Mouse (Mus musculus) liver, embryonic 12.5 days (tissue): Measurements from ENCODE around the gene Pdlim5. TPM values are rescaled to one million over a fixed set of nuclear protein-coding genes. Genes with fewer than 3 reads are reported as not detected.

Experiments used
- ATAC-seq: fragments of 200-750 bp; cut with Nextera tagmentation; 2 replicates; pipeline ENCODE4 v1.8.0; 2017; ENCODE audit warnings: moderate number of reproducible peaks, mild to moderate bottlenecking, moderate library complexity
- H3K27ac ChIP-seq: fragments of 300-500 bp; sonication (generic); 2 replicates; pipeline ENCODE4 v1.5.1; 2016; ENCODE audit warnings: mild to moderate bottlenecking
- H3K27me3 ChIP-seq: fragments of 300-500 bp; sonication (generic); replicated peaks from 2 replicates; pipeline ENCODE4 v1.6.1; 2016; ENCODE audit warnings: mild to moderate bottlenecking, moderate library complexity
- H3K36me3 ChIP-seq: fragments of 300-500 bp; sonication (generic); 2 replicates; pipeline ENCODE4 v1.6.1; 2016; ENCODE audit warnings: mild to moderate bottlenecking, moderate library complexity
- H3K4me1 ChIP-seq: fragments of 300-500 bp; sonication (generic); 2 replicates; pipeline ENCODE4 v1.6.1; 2016
- H3K4me2 ChIP-seq: fragments of 300-500 bp; sonication (generic); 2 replicates; pipeline ENCODE4 v1.6.1; 2016; ENCODE audit warnings: mild to moderate bottlenecking, moderate library complexity
- H3K4me3 ChIP-seq: fragments of 300-500 bp; sonication (generic); 2 replicates; pipeline ENCODE4 v1.5.1; 2016; ENCODE audit warnings: mild to moderate bottlenecking, moderate library complexity
- H3K9ac ChIP-seq: fragments of 300-500 bp; sonication (generic); 2 replicates; pipeline ENCODE4 v1.6.1; 2016; ENCODE audit warnings: mild to moderate bottlenecking, moderate library complexity
- H3K9me3 ChIP-seq: fragments of 300-500 bp; sonication (generic); replicated peaks from 2 replicates; pipeline ENCODE4 v1.6.1; 2016; ENCODE audit warnings: mild to moderate bottlenecking, moderate library complexity
- WGBS: fragments of 180-500 bp; shearing (Covaris S2); methylation state at CpG from one replicate; pipeline ENCODE4 v1.1.7; 2016; ENCODE audit not compliant: insufficient replicate concordance; 5-methylcytosine and 5-hydroxymethylcytosine counted together
- polyA plus RNA-seq: library from polyadenylated mRNA; unstranded; fragments of >200 nt; fragmentation: Nextera tagmentation; extraction: Ambion mirVana; gene quantifications from 2 replicates; pipeline ENCODE4 v1.2.1, GENCODE M21; 2016

The Pdlim5 gene
- polyA plus RNA-seq, 1 experiment from 2014 or later, result 16.8 TPM

GRCm38 (mm10) chr3:142353218-142353617 is 42.3 kb downstream of the Pdlim5 start:
- ATAC-seq, result no peak
- Histone ChIP-seq H3K4me2 (no peak overlapping the region), H3K9ac (no peak overlapping the region), H3K27me3 (no peaks in the 10 kb centered on the region), H3K4me1 (peaks cover 4% of the 10 kb centered on the region; the same call in 1 of the 2 replicates), H3K4me3 (no peak overlapping the region), H3K27ac (no peak overlapping the region), H3K36me3 (peaks cover 12% of the 10 kb centered on the region), H3K9me3 (no peaks in the 10 kb centered on the region)
- 38% methylated on average over 1 of the region's 1 CpGs for WGBS

DNA sequence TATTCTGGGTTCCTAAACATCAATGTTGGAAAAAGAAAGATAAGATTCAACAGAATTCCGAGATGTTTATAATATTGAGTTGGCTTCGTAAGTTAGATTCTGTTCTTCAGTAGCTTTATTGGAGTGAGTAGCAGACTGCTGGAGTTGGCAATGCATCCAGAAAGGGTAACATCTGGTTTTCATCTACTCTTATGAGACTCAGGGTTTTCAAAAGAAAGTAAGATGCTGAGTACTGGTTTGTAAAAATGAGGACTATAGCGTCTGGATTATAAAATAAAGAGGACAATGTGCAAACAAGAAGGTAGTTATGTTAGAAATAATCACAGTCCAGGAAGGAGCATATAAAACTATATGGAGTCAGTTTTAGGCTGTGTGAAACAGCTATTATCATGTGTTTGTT is 45.0 kb downstream of the Pdlim5 start:
- H3K4me3 ChIP-seq, result no peak overlapping the region
- H3K4me1 ChIP-seq, result no peaks in the 10 kb centered on the region
- peaks cover 15% of the 10 kb centered on the region for H3K36me3 ChIP-seq
- no peak overlapping the region for H3K4me2 ChIP-seq
- 73% methylated on average over 3 of the region's 3 CpGs for WGBS
- H3K27ac ChIP-seq, result no peak overlapping the region
- no peak for ATAC-seq
- H3K9ac ChIP-seq, result no peak overlapping the region
- H3K27me3 ChIP-seq, result no peaks in the 10 kb centered on the region
- H3K9me3 ChIP-seq, result no peaks in the 10 kb centered on the region

DNA sequence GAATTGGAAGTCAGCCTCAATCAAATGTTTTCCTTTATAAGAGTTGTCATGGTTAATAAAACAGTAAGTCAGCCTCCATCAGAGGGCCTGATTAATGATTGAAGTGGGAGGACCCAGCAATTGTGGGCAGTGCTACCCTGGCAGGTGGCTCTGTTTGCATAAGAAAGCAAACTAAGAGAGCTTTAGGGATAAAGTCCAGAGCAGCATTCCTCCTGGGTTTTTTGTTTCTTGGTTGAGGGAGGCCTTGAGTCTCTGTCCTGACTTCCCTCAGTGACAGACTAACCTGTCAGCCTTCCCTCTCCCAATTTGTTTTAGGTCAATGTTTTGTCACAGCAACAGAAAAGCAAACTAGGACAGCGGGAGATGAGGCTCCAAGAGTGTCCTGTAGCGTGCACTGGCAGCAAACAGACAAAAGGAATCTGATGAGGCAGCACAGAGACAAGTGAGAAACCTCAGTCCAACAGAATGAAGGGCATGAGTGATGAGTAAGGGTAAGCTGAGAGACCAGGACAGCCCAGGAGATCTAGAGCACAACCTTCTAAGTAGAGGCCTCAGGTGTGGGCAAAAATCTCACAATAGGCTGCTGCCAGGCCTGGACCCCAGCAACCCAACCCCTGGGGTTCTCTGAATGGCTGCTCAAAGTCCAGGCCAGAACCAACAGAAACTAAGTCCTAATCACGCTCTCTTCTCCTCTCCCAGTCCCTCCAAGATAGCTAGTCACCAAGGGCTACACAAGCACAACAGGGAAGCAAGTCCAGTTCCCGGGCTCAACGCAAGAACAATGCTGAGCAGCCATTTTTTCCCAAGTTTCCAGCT is 46.5 kb downstream of the Pdlim5 start:
- no peak for ATAC-seq
- H3K4me3 ChIP-seq, result no peak overlapping the region

DNA sequence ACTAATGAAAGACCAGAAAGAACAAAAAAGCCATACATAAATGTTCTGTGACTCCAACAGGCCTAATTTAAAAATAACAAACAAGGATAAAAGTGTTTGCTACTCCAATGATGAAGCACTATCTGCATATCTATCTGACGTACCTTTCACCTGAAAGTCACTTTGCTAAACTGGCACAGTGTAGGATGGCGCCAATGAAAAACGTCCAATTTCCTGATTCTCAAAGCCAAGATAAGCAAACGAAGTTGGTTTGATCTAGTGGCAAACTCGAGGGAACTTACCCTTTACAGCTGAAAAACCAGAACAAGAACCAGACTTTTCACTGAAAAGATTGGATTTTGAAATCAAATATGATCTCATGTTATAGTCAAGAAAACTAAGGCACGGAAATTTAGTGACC is 49.2 kb downstream of the Pdlim5 start:
- 60% methylated on average over 6 of the region's 6 CpGs for WGBS
- no peaks in the 10 kb centered on the region for H3K27me3 ChIP-seq
- no peaks in the 10 kb centered on the region for H3K9me3 ChIP-seq
- peaks cover 15% of the 10 kb centered on the region for H3K36me3 ChIP-seq
- H3K4me3 ChIP-seq, result no peak overlapping the region
- no peak overlapping the region for H3K27ac ChIP-seq
- ATAC-seq, result no peak
- H3K4me1 ChIP-seq, result no peaks in the 10 kb centered on the region
- no peak overlapping the region for H3K9ac ChIP-seq
- no peak overlapping the region for H3K4me2 ChIP-seq

More for the DNA sequence above, 46.5 kb downstream of the Pdlim5 start:
- Histone ChIP-seq H3K27me3 (no peaks in the 10 kb centered on the region), H3K27ac (0 out of 2 replicates have a peak overlapping the region, but pooled peaks have one; percentile 7), H3K9ac (no peak overlapping the region), H3K9me3 (no peaks in the 10 kb centered on the region), H3K4me2 (no peak overlapping the region), H3K4me1 (no peaks in the 10 kb centered on the region), H3K36me3 (peaks cover 15% of the 10 kb centered on the region)
- 86% methylated on average over 5 of the region's 5 CpGs for WGBS

DNA sequence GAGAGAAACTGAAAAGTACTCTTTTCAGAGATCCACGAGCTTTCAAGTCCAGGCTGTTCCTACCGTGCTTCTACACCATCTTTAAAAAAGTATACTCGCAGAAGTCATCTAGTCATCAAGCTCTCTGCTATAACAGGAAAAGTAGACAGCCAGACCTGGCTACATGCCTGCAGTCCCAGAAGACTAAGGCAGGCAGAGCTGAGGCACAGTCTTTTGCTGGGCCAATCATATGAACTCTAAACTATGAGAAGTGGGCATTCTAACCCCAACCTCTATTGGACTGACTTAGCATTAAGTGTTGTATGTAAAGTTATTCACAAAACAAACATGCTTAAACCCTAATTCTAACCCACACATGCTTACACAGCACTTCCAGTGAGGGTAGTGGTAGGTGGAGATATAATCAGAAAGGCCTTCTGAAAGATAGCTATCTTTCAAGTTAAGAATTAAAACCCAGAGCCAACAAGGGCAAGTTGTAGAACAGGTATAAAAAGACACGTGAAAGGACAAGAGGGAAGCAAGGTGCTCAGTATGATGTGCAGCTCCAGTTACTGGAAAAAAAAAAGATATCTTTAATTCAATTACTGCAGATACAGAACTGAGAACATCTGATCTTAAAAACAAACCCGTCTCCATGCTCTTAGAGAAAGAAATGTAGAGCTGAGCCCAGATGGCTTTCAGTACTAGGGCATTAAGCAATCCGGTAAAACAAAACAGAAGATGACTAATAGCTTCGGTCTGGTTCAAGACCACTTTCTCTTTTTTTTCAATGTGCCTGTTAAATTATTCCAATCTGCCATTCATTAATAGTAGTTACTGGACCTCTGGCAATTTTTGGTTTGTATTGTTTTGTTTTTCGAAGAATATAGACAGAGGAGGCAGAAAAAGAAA is 50.0 kb downstream of the Pdlim5 start:
- Histone ChIP-seq H3K36me3 (peaks cover 15% of the 10 kb centered on the region), H3K9ac (no peak overlapping the region), H3K4me2 (no peak overlapping the region), H3K4me3 (no peak overlapping the region), H3K27ac (no peak overlapping the region), H3K27me3 (no peaks in the 10 kb centered on the region), H3K9me3 (no peaks in the 10 kb centered on the region), H3K4me1 (0 out of 2 replicates have a peak, but pooled peaks cover 4% of the 10 kb centered on the region)
- ATAC-seq, result no peak
- 75% methylated on average over 8 of the region's 8 CpGs for WGBS

DNA sequence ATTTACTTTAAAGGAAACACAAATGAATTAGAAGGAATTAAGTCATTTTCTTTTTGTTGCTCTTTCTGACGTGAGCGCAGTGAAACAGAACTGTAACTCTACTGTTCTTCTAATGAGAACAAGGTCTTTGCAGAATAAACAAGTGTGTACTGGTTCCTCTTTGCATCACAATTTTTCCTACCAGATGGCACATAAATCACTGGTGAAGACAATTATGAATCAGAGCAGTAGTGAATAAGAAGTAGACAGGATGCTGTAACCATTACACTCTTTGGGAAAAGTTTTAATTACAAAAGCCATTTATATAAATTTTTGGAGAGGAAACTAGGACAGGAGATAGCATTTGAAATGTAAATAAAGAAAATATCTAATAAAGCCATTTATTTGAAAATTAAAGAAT is 51.7 kb downstream of the Pdlim5 start:
- Histone ChIP-seq H3K9ac (no peak overlapping the region), H3K27ac (no peak overlapping the region), H3K4me3 (no peak overlapping the region), H3K27me3 (no peaks in the 10 kb centered on the region), H3K36me3 (peaks cover 8% of the 10 kb centered on the region), H3K9me3 (no peaks in the 10 kb centered on the region), H3K4me2 (no peak overlapping the region), H3K4me1 (peaks cover 18% of the 10 kb centered on the region)
- 89% methylated on average over 2 of the region's 2 CpGs for WGBS
- ATAC-seq, result no peak

DNA sequence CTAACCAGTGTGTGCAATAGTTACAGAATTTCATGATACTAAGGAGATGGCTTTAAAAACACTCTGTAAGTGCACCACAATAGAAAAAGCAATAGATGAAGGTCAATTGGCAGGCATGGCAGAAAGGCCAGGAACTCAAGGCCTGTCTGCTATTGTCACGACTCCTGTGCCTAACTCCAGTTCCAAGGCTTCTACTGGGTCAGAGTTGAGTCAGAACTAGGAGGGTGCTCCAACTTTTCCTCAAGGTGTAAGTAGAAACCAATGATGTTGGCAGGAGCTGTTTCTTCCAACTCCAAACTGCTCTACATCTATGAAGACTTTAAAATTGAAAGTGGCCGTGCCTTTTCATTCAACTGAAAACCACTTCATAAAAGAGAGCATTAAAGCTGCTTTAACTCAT is 54.8 kb downstream of the Pdlim5 start:
- no peak overlapping the region for H3K9ac ChIP-seq
- peaks cover 18% of the 10 kb centered on the region for H3K4me1 ChIP-seq
- H3K4me3 ChIP-seq, result no peak overlapping the region
- H3K27ac ChIP-seq, result no peak overlapping the region
- no peak; the same call in 1 of the 2 replicates for ATAC-seq
- no peak overlapping the region for H3K4me2 ChIP-seq
- no peaks in the 10 kb centered on the region for H3K27me3 ChIP-seq
- H3K36me3 ChIP-seq, result no peaks in the 10 kb centered on the region
- whole genome bisulfite sequencing, result 76% methylated on average over 2 of the region's 2 CpGs
- H3K9me3 ChIP-seq, result no peaks in the 10 kb centered on the region

GRCm38 (mm10) chr3:142339440-142340251 is 55.9 kb downstream of the Pdlim5 start:
- no peak overlapping the region for H3K9ac ChIP-seq
- no peaks in the 10 kb centered on the region for H3K36me3 ChIP-seq
- no peaks in the 10 kb centered on the region for H3K9me3 ChIP-seq
- WGBS, result 36% methylated on average over 6 of the region's 6 CpGs
- H3K27me3 ChIP-seq, result no peaks in the 10 kb centered on the region
- H3K4me3 ChIP-seq, result no peak overlapping the region
- H3K27ac ChIP-seq, result peak overlapping the region; percentile 37
- H3K4me1 ChIP-seq, result peaks cover 18% of the 10 kb centered on the region
- no peak overlapping the region for H3K4me2 ChIP-seq
- peak; percentile 73 for ATAC-seq

- H3K4me2 ChIP-seq, result no peak overlapping the region
- no peak overlapping the region for H3K4me3 ChIP-seq
- no peak overlapping the region for H3K9ac ChIP-seq
- peaks cover 21% of the 10 kb centered on the region for H3K4me1 ChIP-seq
- H3K36me3 ChIP-seq, result no peaks in the 10 kb centered on the region
- no peak overlapping the region for H3K27ac ChIP-seq
- no peaks in the 10 kb centered on the region for H3K9me3 ChIP-seq
- no peak for ATAC-seq
- 72% methylated on average over 4 of the region's 4 CpGs for WGBS
- H3K27me3 ChIP-seq, result no peaks in the 10 kb centered on the region
These were observed 57.4 kb downstream of the Pdlim5 start for GRCm38 (mm10) chr3:142338058-142338457.

GRCm38 (mm10) chr3:142334496-142334895 is 61.0 kb downstream of the Pdlim5 start:
- no peaks in the 10 kb centered on the region for H3K9me3 ChIP-seq
- H3K4me1 ChIP-seq, result peaks cover 34% of the 10 kb centered on the region
- ATAC-seq, result no peak
- H3K4me3 ChIP-seq, result no peak overlapping the region
- H3K27ac ChIP-seq, result no peak overlapping the region
- H3K27me3 ChIP-seq, result no peaks in the 10 kb centered on the region
- 76% methylated on average over 3 of the region's 3 CpGs for WGBS
- H3K4me2 ChIP-seq, result no peak overlapping the region
- no peaks in the 10 kb centered on the region for H3K36me3 ChIP-seq
- H3K9ac ChIP-seq, result no peak overlapping the region

GRCm38 (mm10) chr3:142333458-142333857 is 62.0 kb downstream of the Pdlim5 start:
- H3K36me3 ChIP-seq, result no peaks in the 10 kb centered on the region
- H3K4me2 ChIP-seq, result no peak overlapping the region
- H3K4me1 ChIP-seq, result peaks cover 27% of the 10 kb centered on the region
- 71% methylated on average over 1 of the region's 1 CpGs for WGBS
- no peaks in the 10 kb centered on the region for H3K9me3 ChIP-seq
- no peak overlapping the region for H3K4me3 ChIP-seq
- no peak overlapping the region for H3K9ac ChIP-seq
- ATAC-seq, result no peak
- H3K27ac ChIP-seq, result no peak overlapping the region
- no peaks in the 10 kb centered on the region for H3K27me3 ChIP-seq
